Mouse (Mus musculus) neural tube, embryonic 14.5 days (tissue): ENCODE data around the gene Dok5. TPM values are rescaled to one million over a fixed set of nuclear protein-coding genes. Genes with fewer than 3 reads are reported as not detected.

Experiments
- ATAC-seq: fragments of 200-750 bp; cut with Nextera tagmentation; 2 replicates; pipeline ENCODE4 v1.8.0; 2017; ENCODE audit warnings: low read depth, mild to moderate bottlenecking, moderate TSS enrichment, moderate library complexity
- H3K27ac ChIP-seq: fragments of 300-500 bp; sonication (generic); 2 replicates; pipeline ENCODE4 v1.5.1; 2014; ENCODE audit warnings: low read depth, mild to moderate bottlenecking, control low read depth, low read length, moderate library complexity, mixed read lengths
- H3K27me3 ChIP-seq: fragments of 300-500 bp; sonication (generic); 2 replicates; pipeline ENCODE4 v1.6.1; 2014; ENCODE audit warnings: low read length; ENCODE audit not compliant: control insufficient read depth, insufficient read depth
- H3K36me3 ChIP-seq: fragments of 300-500 bp; sonication (generic); 2 replicates; pipeline ENCODE4 v1.6.1; 2014; ENCODE audit warnings: low read length, mixed read lengths; ENCODE audit not compliant: control insufficient read depth, insufficient read depth
- H3K4me1 ChIP-seq: fragments of 300-500 bp; sonication (generic); 2 replicates; pipeline ENCODE4 v1.6.1; 2014; ENCODE audit warnings: low read length; ENCODE audit not compliant: control insufficient read depth, insufficient read depth
- H3K4me2 ChIP-seq: fragments of 300-500 bp; sonication (generic); 2 replicates; pipeline ENCODE4 v1.6.1; 2014; ENCODE audit warnings: mild to moderate bottlenecking, low read depth, low read length, control low read depth
- H3K4me3 ChIP-seq: fragments of 300-500 bp; sonication (generic); 2 replicates; pipeline ENCODE4 v1.5.1; 2014; ENCODE audit warnings: low read depth, low read length, control low read depth, mixed read lengths
- H3K9ac ChIP-seq: fragments of 300-500 bp; sonication (generic); replicated peaks from 2 replicates; pipeline ENCODE4 v1.6.1; 2014; ENCODE audit warnings: low read depth, mild to moderate bottlenecking, control low read depth, low read length, mixed read lengths
- H3K9me3 ChIP-seq: fragments of 300-500 bp; sonication (generic); 2 replicates; pipeline ENCODE4 v1.6.1; 2016; ENCODE audit warnings: low read length; ENCODE audit not compliant: control insufficient read depth
- WGBS: fragments of 180-500 bp; shearing (Covaris S2); extraction: QIAGEN DNeasy Blood & Tissue Kit; methylation state at CpG from one replicate; pipeline ENCODE4 v1.1.7; 2014; 5-methylcytosine and 5-hydroxymethylcytosine counted together
- polyA plus RNA-seq: library from polyadenylated mRNA; unstranded; fragments of >200 nt; fragmentation: Nextera tagmentation; extraction: Ambion mirVana; gene quantifications from 2 replicates; pipeline ENCODE4 v1.2.1, GENCODE M21; 2014

Dok5 gene
- polyA plus RNA-seq, 1 experiment from 2014 or later: 74.4 TPM

DNA sequence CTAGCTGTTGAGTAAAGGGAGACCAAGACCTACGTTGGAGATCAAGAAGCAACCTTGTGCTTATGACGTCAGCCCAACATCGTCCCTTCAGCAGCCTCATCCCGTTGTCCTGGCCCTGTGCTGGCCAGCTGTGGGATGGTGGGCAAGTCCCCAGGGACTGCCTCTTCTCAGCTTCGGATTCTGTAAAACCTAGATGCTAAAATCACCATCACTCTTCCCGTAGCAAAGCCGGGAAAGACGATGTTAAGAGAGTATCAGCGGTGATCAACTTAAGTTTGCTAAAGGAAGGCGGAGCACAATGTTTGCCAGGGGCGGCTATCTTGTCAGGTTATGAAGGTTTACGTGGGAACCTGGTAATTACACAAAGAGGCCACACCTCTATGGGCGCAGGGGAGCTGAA is 826 bp upstream of the Dok5 start:
- 59% methylated on average over 13 of the region's 13 CpGs for WGBS
- ATAC-seq: no peak
- Histone ChIP-seq H3K4me1 (peaks cover 9% of the 10 kb centered on the region; the same call in 1 of the 2 replicates), H3K36me3 (no peaks in the 10 kb centered on the region), H3K9ac (no peak overlapping the region), H3K27me3 (no peaks in the 10 kb centered on the region), H3K9me3 (no peaks in the 10 kb centered on the region), H3K4me2 (peak overlapping the region; percentile 84), H3K4me3 (peak overlapping the region; percentile 56), H3K27ac (peak overlapping the region; percentile 85)

DNA sequence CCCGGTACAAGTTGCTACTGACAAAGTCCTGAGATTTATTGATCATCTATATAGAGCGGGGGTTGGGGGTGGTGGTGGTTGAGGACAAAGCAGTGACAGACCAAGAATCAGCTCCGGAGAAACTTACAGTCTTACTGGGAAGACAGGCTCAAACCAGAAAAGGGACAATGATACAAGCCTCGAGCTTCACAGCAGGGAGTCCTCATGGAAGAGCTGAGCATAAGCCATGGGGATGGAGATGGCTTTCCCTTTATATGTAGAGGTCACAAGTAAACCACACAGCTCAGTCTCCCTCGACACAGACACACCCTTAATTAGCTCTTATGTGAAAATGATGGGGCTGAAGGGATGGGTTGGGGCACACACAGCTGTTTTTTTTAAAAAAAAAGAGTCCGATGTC is 402 bp upstream of the Dok5 start:
- ATAC-seq: peak; percentile 42; the same call in 1 of the 2 replicates
- Histone ChIP-seq H3K4me2 (peak overlapping the region; percentile 84), H3K4me3 (peak overlapping the region; percentile 56), H3K9ac (peak overlapping the region; percentile 72), H3K9me3 (no peaks in the 10 kb centered on the region), H3K36me3 (no peaks in the 10 kb centered on the region), H3K27me3 (no peaks in the 10 kb centered on the region), H3K4me1 (peaks cover 9% of the 10 kb centered on the region; the same call in 1 of the 2 replicates), H3K27ac (peak overlapping the region; percentile 85)
- WGBS: 10% methylated on average over 6 of the region's 6 CpGs

DNA sequence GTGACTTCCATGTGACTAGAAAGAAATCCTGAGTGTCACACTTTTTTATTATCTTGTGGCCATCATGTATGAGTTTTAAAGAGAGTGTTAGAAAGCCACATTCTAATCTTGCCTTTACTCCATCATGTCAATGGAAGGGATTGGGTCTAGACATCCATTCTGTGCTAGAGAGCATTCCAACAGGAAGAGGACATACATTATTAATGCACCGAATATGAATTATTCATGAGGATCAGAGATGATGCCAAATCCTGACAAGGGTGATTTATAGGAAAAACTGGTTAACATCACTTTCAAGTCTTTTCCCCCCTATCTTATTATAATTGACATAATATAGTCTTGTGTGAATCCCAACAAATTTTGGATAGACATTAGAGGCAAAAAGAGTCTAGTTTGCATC is 2.1 kb downstream of the Dok5 start:
- ATAC-seq: no peak
- H3K27ac ChIP-seq: no peak overlapping the region
- H3K9ac ChIP-seq: no peak overlapping the region
- peak overlapping the region; percentile 84; the same call in 1 of the 2 replicates for H3K4me2 ChIP-seq
- no peaks in the 10 kb centered on the region for H3K9me3 ChIP-seq
- H3K36me3 ChIP-seq: no peaks in the 10 kb centered on the region
- peak overlapping the region; percentile 56 for H3K4me3 ChIP-seq
- 80% methylated on average over 1 of the region's 1 CpGs for whole genome bisulfite sequencing
- H3K4me1 ChIP-seq: peaks cover 16% of the 10 kb centered on the region; the same call in 1 of the 2 replicates
- no peaks in the 10 kb centered on the region for H3K27me3 ChIP-seq

DNA sequence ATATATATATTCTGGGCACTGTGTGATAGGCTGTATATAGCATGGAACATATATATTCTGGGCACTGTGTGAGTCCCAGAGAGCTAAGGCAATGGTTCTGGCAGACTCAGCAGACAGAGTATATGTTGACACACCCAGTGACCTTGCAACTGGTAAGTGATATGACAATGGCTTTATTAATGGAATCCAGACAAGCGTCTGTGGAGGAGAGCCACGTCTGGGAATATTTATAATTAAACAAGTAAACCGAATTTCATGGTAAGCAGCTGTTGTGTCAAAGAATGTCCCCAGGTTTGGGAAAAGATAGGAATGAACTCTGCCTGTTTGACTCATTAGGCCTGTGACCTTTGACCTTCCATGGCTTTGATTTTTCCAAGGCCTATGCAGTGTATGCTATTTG is 2.8 kb downstream of the Dok5 start:
- WGBS: 44% methylated on average over 3 of the region's 3 CpGs
- Histone ChIP-seq H3K36me3 (no peaks in the 10 kb centered on the region), H3K27me3 (no peaks in the 10 kb centered on the region), H3K9ac (no peak overlapping the region), H3K4me3 (peak overlapping the region; percentile 3; the same call in 1 of the 2 replicates), H3K4me1 (peaks cover 16% of the 10 kb centered on the region; the same call in 1 of the 2 replicates), H3K27ac (no peak overlapping the region), H3K4me2 (peak overlapping the region; percentile 84; the same call in 1 of the 2 replicates), H3K9me3 (no peaks in the 10 kb centered on the region)
- no peak for ATAC-seq

DNA sequence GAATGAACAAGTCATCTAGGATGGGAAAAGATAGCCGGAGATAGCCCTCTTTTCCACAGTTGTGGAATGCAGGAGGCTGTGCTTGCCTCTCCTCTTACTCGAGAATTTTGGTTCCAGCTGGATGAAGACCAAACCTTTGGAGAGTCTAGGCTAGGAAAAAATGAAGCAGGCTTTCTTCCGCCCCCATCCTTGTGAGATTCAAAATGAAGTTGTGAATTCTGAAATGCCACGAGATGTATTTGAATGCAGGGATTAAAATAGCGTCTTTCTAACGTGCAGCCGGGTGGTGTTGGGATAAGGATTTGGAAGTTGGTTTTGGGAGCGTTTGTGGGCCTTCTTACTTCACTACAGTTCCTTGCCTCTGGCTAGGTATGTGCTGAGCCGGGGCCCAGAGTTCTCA is 6.8 kb downstream of the Dok5 start:
- Histone ChIP-seq H3K27ac (no peak overlapping the region), H3K4me2 (no peak overlapping the region), H3K27me3 (no peaks in the 10 kb centered on the region), H3K9me3 (no peaks in the 10 kb centered on the region), H3K4me1 (peaks cover 18% of the 10 kb centered on the region; the same call in 1 of the 2 replicates), H3K4me3 (no peak overlapping the region), H3K36me3 (no peaks in the 10 kb centered on the region), H3K9ac (no peak overlapping the region)
- 91% methylated on average over 9 of the region's 9 CpGs for WGBS
- ATAC-seq: no peak

DNA sequence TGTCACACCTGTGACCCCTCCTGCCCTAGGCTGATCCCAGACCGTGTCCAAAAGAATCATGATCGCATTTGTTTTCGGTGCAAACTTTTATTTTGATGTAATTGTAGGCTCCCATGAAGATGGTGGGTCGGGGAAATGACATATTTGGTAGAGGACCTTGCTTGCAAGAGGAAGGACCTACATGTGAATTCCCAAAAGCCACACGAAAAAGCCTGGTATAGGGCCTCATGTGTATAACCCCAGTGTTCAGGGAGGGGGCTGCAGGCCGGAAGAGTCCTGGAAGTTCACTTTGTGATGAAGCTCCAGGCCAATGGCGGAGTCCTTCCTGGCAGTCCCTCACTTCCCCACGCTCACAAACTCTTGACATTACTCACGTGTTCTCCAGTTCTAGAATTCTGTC is 7.3 kb downstream of the Dok5 start:
- H3K4me3 ChIP-seq: no peak overlapping the region
- H3K9me3 ChIP-seq: no peaks in the 10 kb centered on the region
- no peaks in the 10 kb centered on the region for H3K27me3 ChIP-seq
- ATAC-seq: no peak
- H3K27ac ChIP-seq: no peak overlapping the region
- 92% methylated on average over 9 of the region's 9 CpGs for WGBS
- no peaks in the 10 kb centered on the region for H3K36me3 ChIP-seq
- peaks cover 16% of the 10 kb centered on the region; the same call in 1 of the 2 replicates for H3K4me1 ChIP-seq
- H3K4me2 ChIP-seq: no peak overlapping the region
- H3K9ac ChIP-seq: no peak overlapping the region

DNA sequence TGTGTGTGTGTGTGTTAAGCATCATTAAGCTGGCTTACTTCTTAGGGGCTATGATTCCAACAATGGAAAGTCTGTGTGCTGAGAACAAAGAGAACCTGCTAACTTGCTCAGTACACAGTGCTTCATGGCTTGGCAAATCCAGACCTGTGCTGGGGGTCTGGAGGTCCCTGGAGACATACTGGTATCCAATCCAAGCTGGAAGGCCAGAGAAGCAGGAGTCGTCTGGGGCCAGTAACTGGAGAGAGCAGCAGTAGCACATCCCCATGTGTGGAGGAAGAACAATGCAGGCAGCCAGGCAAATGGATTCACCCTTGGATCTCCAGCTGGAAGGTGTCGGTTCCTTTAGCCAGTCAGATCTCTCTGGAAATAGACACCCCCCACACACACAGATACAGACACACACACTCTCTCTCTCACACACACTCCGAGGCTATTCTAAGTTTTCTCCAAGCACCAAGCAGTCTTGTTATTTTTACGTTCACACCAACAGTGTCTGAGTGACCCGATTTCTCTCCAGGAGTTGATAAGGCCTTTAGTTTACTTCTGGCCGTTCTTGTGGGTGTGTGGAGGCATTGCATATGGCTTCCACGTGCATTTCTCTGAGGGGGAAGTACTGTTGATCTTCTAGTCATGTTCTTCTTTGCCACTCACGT is 8.2 kb downstream of the Dok5 start:
- WGBS: 66% methylated on average over 8 of the region's 8 CpGs
- Histone ChIP-seq H3K27me3 (no peaks in the 10 kb centered on the region), H3K36me3 (no peaks in the 10 kb centered on the region), H3K4me3 (no peak overlapping the region), H3K4me1 (peaks cover 16% of the 10 kb centered on the region; the same call in 1 of the 2 replicates), H3K27ac (peak overlapping the region; percentile 46; the same call in 1 of the 2 replicates), H3K9ac (no peak overlapping the region), H3K9me3 (no peaks in the 10 kb centered on the region), H3K4me2 (no peak overlapping the region)
- ATAC-seq: no peak

DNA sequence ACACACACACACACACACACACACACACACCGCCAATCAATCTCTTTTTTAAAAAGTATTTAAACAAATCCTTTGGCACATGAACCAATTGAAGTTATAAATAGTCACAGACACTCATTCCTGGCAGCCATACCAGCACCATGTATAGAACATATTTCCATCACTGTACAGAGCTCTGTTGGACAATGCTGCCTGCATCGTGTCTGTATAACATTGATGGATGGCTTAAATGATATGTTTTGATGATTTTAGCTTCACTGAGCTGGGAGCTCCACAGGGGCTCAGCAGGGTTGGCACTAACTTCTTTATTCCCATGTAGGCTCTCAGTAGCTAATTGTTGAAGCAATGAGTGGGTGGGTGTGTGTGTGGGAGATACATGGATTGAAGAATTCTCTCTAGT is 11.9 kb downstream of the Dok5 start:
- no peaks in the 10 kb centered on the region for H3K27me3 ChIP-seq
- H3K4me2 ChIP-seq: no peak overlapping the region
- no peaks in the 10 kb centered on the region for H3K36me3 ChIP-seq
- no peak overlapping the region for H3K27ac ChIP-seq
- 78% methylated on average over 2 of the region's 2 CpGs for WGBS
- H3K4me1 ChIP-seq: peaks cover 8% of the 10 kb centered on the region; the same call in 1 of the 2 replicates
- no peaks in the 10 kb centered on the region for H3K9me3 ChIP-seq
- no peak overlapping the region for H3K4me3 ChIP-seq
- H3K9ac ChIP-seq: no peak overlapping the region
- ATAC-seq: no peak

DNA sequence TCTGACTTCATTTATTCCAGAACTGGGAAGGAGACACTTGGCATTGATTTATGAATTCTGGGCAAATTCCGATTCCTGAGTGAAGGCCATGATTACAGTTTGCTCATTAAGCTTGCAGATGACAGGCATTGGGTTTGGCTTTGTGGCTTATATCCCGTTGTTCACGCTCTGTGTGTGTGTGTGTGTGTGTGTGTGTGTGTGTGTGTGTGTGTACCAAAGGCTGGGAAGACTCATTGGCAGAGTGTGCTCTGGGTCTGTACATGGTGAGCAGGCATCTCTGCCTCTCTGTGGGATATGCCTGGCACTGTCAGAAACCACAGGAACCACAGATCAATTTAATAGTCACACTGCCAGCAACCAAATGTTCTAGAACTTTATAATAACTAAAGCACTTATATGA is 17.3 kb downstream of the Dok5 start:
- 54% methylated on average over 3 of the region's 3 CpGs for WGBS
- H3K27me3 ChIP-seq: no peaks in the 10 kb centered on the region
- H3K4me1 ChIP-seq: 0 out of 2 replicates have a peak, but pooled peaks cover 4% of the 10 kb centered on the region
- H3K4me3 ChIP-seq: no peak overlapping the region
- no peak overlapping the region for H3K4me2 ChIP-seq
- no peaks in the 10 kb centered on the region for H3K36me3 ChIP-seq
- peak overlapping the region; percentile 7; the same call in 1 of the 2 replicates for H3K27ac ChIP-seq
- H3K9ac ChIP-seq: no peak overlapping the region
- ATAC-seq: peak; percentile 60; the same call in 1 of the 2 replicates
- no peaks in the 10 kb centered on the region for H3K9me3 ChIP-seq
